Mouse (Mus musculus) limb, embryonic 13.5 days (tissue): ENCODE results near the gene Tesk1. TPM values are rescaled to one million over a fixed set of nuclear protein-coding genes. Genes with fewer than 3 reads are reported as not detected.

ENCODE experiments used
- ATAC-seq: fragments of 200-750 bp; cut with Nextera tagmentation; 2 replicates; pipeline ENCODE4 v1.8.0; 2017; ENCODE audit warnings: low read depth, moderate number of reproducible peaks, moderate TSS enrichment; ENCODE audit not compliant: low FRiP score
- H3K27ac ChIP-seq: fragments of 300-500 bp; sonication (generic); 2 replicates; pipeline ENCODE4 v1.5.1; 2015; ENCODE audit warnings: inconsistent platforms, mild to moderate bottlenecking, moderate library complexity
- H3K27me3 ChIP-seq: fragments of 300-500 bp; sonication (generic); 2 replicates; pipeline ENCODE4 v1.6.1; 2015; ENCODE audit warnings: mild to moderate bottlenecking, inconsistent platforms
- H3K36me3 ChIP-seq: fragments of 300-500 bp; sonication (generic); 2 replicates; pipeline ENCODE4 v1.6.1; 2015; ENCODE audit warnings: inconsistent platforms, mild to moderate bottlenecking, moderate library complexity
- H3K4me1 ChIP-seq: fragments of 300-500 bp; sonication (generic); 2 replicates; pipeline ENCODE4 v1.6.1; 2015; ENCODE audit warnings: inconsistent platforms
- H3K4me2 ChIP-seq: fragments of 300-500 bp; sonication (generic); replicated peaks from 2 replicates; pipeline ENCODE4 v1.6.1; 2015; ENCODE audit warnings: inconsistent platforms, mild to moderate bottlenecking, moderate library complexity
- H3K4me3 ChIP-seq: fragments of 300-500 bp; sonication (generic); 2 replicates; pipeline ENCODE4 v1.5.1; 2015; ENCODE audit warnings: moderate library complexity, mild to moderate bottlenecking, inconsistent platforms
- H3K9ac ChIP-seq: fragments of 300-500 bp; sonication (generic); 2 replicates; pipeline ENCODE4 v1.6.1; 2015; ENCODE audit warnings: mild to moderate bottlenecking, inconsistent platforms
- H3K9me3 ChIP-seq: fragments of 300-500 bp; sonication (generic); 2 replicates; pipeline ENCODE4 v1.6.1; 2016; ENCODE audit warnings: inconsistent platforms
- WGBS: fragments of 180-500 bp; shearing (Covaris S2); methylation state at CpG from one replicate; pipeline ENCODE4 v1.1.7; 2015; 5-methylcytosine and 5-hydroxymethylcytosine counted together
- polyA plus RNA-seq: library from polyadenylated mRNA; unstranded; fragments of >200 nt; fragmentation: Nextera tagmentation; extraction: Ambion mirVana; gene quantifications from 2 replicates; pipeline ENCODE4 v1.2.1, GENCODE M21; 2015

The Tesk1 gene
- polyA plus RNA-seq, 1 experiment from 2014 or later = 7.7 TPM

DNA sequence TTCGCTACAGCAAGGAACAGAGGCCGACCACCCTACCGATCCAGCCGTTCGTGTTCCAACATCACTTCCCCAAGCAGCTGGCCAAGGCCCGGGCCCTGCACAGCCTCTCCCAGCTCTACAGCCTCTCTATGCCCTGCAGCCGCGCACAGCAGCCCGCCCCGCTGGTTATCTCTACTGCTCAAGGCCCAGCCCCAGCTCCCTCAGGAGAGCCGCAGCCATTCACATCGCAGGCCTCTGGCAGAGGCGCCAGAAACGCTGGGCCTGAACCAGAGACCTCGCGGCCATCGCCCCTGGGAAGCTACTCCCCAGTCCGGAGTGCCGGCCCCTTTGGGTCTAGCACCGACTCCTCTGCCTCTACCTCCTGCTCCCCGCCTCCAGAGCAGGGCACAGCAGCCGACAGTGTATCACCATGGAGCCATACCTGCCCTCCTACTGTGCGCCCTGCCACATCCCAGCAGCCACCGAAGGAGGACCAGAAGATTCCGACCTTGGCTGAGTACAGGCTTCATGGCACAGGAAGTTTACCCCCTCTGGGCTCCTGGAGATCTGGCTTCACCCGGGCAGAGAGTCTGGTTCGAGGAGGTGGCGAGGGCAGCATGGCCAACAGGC is 20.0 kb upstream of the Tesk1 start:
- Histone ChIP-seq H3K36me3 (peaks cover 77% of the 10 kb centered on the region), H3K27me3 (peaks cover 51% of the 10 kb centered on the region), H3K9me3 (no peaks in the 10 kb centered on the region), H3K9ac (no peak overlapping the region), H3K27ac (no peak overlapping the region), H3K4me2 (no peak overlapping the region), H3K4me3 (no peak overlapping the region), H3K4me1 (peaks cover 29% of the 10 kb centered on the region)
- ATAC-seq = no peak
- 80% methylated on average over 28 of the region's 28 CpGs for WGBS

GRCm38 (mm10) chr4:43423267-43423934 is 18.3 kb upstream of the Tesk1 start:
- Histone ChIP-seq H3K27me3 (peaks cover 68% of the 10 kb centered on the region), H3K4me2 (no peak overlapping the region), H3K4me3 (no peak overlapping the region), H3K36me3 (peaks cover 63% of the 10 kb centered on the region), H3K27ac (no peak overlapping the region), H3K9ac (no peak overlapping the region), H3K4me1 (peaks cover 37% of the 10 kb centered on the region), H3K9me3 (no peaks in the 10 kb centered on the region)
- no peak for ATAC-seq
- WGBS = 90% methylated on average over 20 of the region's 20 CpGs

GRCm38 (mm10) chr4:43424072-43424471 is 17.7 kb upstream of the Tesk1 start:
- Histone ChIP-seq H3K4me3 (no peak overlapping the region), H3K36me3 (peaks cover 59% of the 10 kb centered on the region), H3K27ac (no peak overlapping the region), H3K4me1 (peaks cover 44% of the 10 kb centered on the region), H3K9me3 (no peaks in the 10 kb centered on the region), H3K4me2 (no peak overlapping the region), H3K27me3 (peaks cover 75% of the 10 kb centered on the region), H3K9ac (no peak overlapping the region)
- ATAC-seq = no peak
- WGBS = 79% methylated on average over 9 of the region's 9 CpGs

- Histone ChIP-seq H3K4me1 (peaks cover 38% of the 10 kb centered on the region), H3K27me3 (peaks cover 84% of the 10 kb centered on the region), H3K36me3 (peaks cover 58% of the 10 kb centered on the region), H3K4me3 (peak overlapping the region; percentile 15), H3K9me3 (no peaks in the 10 kb centered on the region), H3K9ac (peak overlapping the region; percentile 58), H3K27ac (no peak overlapping the region), H3K4me2 (peak overlapping the region; percentile 47)
- ATAC-seq = no peak
- WGBS = 21% methylated on average over 14 of the region's 14 CpGs
These were observed 16.5 kb upstream of the Tesk1 start for GRCm38 (mm10) chr4:43425197-43425596.

GRCm38 (mm10) chr4:43425648-43426380 is 15.9 kb upstream of the Tesk1 start:
- 0 out of 2 replicates have a peak, but pooled peaks have one; percentile 49 for ATAC-seq
- H3K4me1 ChIP-seq = peaks cover 38% of the 10 kb centered on the region
- peak overlapping the region; percentile 58 for H3K9ac ChIP-seq
- H3K36me3 ChIP-seq = peaks cover 58% of the 10 kb centered on the region
- peak overlapping the region; percentile 47 for H3K4me2 ChIP-seq
- H3K27ac ChIP-seq = no peak overlapping the region
- 15% methylated on average over 31 of the region's 31 CpGs for WGBS
- no peaks in the 10 kb centered on the region for H3K9me3 ChIP-seq
- H3K4me3 ChIP-seq = peak overlapping the region; percentile 15
- peaks cover 85% of the 10 kb centered on the region for H3K27me3 ChIP-seq

- H3K9ac ChIP-seq = no peak overlapping the region
- H3K4me3 ChIP-seq = no peak overlapping the region
- no peak for ATAC-seq
- H3K36me3 ChIP-seq = peaks cover 53% of the 10 kb centered on the region
- H3K4me2 ChIP-seq = no peak overlapping the region
- 46% methylated on average over 10 of the region's 10 CpGs for WGBS
- H3K4me1 ChIP-seq = peaks cover 38% of the 10 kb centered on the region
- no peak overlapping the region for H3K27ac ChIP-seq
- H3K27me3 ChIP-seq = peaks cover 85% of the 10 kb centered on the region
- no peaks in the 10 kb centered on the region for H3K9me3 ChIP-seq
These were observed 15.3 kb upstream of the Tesk1 start for GRCm38 (mm10) chr4:43426487-43426886.

DNA sequence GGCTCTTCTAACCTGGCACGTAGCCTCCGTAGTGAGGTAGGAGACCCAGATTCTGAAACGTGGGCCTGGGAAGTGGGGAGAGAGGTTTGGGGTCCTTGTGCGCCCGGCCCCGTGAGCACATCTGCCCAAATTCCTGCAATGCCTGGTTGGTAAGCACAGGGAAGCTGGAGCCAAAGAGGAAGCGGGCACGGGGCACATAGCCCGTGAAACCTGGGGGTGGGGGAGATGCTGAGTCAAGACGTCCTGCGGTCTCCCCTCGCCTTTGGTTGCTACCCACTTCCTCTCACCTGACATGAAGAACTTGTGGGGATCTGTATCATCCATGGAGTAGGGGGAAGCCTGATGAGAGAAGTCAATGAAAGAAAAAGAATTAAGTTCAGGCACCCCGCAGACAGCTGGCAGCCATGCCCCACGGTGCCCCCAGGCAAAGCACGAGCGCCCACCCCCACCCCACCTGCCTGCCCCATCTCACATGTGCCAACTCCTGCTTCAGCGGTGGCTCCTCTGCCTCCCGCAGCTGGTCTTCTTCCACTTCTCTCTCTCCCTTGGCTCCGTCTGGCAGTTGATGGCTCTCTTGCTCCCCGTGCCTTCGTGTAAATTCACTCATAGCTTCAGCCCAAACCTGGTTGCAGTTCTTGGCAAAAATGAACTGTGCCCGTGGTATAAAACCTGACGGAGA is 14.1 kb upstream of the Tesk1 start:
- Histone ChIP-seq H3K4me2 (peak overlapping the region; percentile 31), H3K4me3 (peak overlapping the region; percentile 15; the same call in 1 of the 2 replicates), H3K36me3 (peaks cover 41% of the 10 kb centered on the region), H3K9me3 (no peaks in the 10 kb centered on the region), H3K27ac (no peak overlapping the region), H3K9ac (peak overlapping the region; percentile 35; the same call in 1 of the 2 replicates), H3K4me1 (peaks cover 38% of the 10 kb centered on the region), H3K27me3 (peaks cover 74% of the 10 kb centered on the region)
- WGBS = 21% methylated on average over 22 of the region's 23 CpGs
- no peak for ATAC-seq

GRCm38 (mm10) chr4:43428180-43428861 is 13.4 kb upstream of the Tesk1 start:
- no peak for ATAC-seq
- Histone ChIP-seq H3K4me1 (peaks cover 38% of the 10 kb centered on the region), H3K9me3 (no peaks in the 10 kb centered on the region), H3K36me3 (peaks cover 35% of the 10 kb centered on the region), H3K27ac (no peak overlapping the region), H3K9ac (peak overlapping the region; percentile 40; the same call in 1 of the 2 replicates), H3K4me3 (no peak overlapping the region), H3K27me3 (peaks cover 68% of the 10 kb centered on the region), H3K4me2 (no peak overlapping the region)
- WGBS = 35% methylated on average over 16 of the region's 16 CpGs

GRCm38 (mm10) chr4:43428946-43429345 is 12.8 kb upstream of the Tesk1 start, which contains the start of gene Fam166b:
Fam166b (minus strand) TSS chr4:43429134.
- H3K27ac ChIP-seq = no peak within 1 kb of the TSS
- 7% methylated on average over 10 of the region's 10 CpGs for WGBS
- peaks cover 38% of the 10 kb centered on the region for H3K4me1 ChIP-seq
- H3K4me2 ChIP-seq = peak within 1 kb of the TSS; percentile 28; the same call in 1 of the 2 replicates
- peak within 1 kb of the TSS; percentile 40; the same call in 1 of the 2 replicates for H3K9ac ChIP-seq
- H3K27me3 ChIP-seq = peaks cover 62% of the 10 kb centered on the region
- peaks cover 28% of the 10 kb centered on the region for H3K36me3 ChIP-seq
- ATAC-seq = no peak
- H3K4me3 ChIP-seq = no peak within 1 kb of the TSS
- H3K9me3 ChIP-seq = no peaks in the 10 kb centered on the region

DNA sequence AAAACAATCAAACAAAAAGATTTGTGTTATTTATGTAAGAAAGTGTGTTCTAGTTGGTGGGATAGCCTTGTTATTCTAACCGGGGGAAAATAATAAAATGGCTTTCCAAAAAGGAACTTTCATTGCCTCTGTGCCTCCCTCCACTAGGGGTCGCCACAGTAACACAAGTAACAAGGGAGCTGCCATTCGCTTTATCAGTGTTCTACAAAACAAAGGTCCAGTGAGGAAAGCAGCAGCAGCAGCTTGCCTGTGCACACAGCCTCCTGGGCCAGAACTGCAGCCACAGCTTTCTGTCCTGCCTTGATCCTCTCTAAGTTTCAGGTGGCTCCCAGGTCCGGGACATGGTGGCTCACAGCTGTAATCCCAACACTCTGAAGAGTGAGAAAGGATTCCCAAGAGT is 10.0 kb upstream of the Tesk1 start:
- Histone ChIP-seq H3K4me3 (no peak overlapping the region), H3K27me3 (peaks cover 34% of the 10 kb centered on the region), H3K27ac (peak overlapping the region; percentile 72; the same call in 1 of the 2 replicates), H3K9ac (no peak overlapping the region; the same call in 1 of the 2 replicates), H3K36me3 (peaks cover under 1% of the 10 kb centered on the region), H3K4me1 (peaks cover 21% of the 10 kb centered on the region), H3K9me3 (no peaks in the 10 kb centered on the region), H3K4me2 (no peak overlapping the region)
- 5% methylated on average over 4 of the region's 4 CpGs for WGBS
- ATAC-seq = 0 out of 2 replicates have a peak, but pooled peaks have one; percentile 26

DNA sequence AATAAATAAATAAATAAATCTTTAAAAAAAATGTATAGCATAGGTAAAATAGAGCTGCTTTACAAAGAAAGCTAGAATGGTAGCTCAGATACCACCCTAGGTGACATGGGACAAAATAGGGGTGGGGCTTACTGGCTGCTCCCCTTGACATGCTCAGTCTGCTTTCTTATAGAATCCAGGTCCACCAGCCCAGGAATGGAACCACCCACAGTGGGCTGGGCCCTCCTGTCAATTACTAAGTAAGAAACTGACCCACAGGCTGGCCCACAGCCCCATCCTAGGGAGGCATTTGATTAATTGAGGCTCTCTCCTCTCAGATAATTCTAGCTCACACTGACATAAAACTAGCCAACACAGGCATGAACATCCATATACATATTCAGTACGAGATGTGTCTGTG is 8.9 kb upstream of the Tesk1 start:
- Histone ChIP-seq H3K9me3 (no peaks in the 10 kb centered on the region), H3K4me1 (peaks cover 11% of the 10 kb centered on the region), H3K36me3 (no peaks in the 10 kb centered on the region), H3K27me3 (peaks cover 23% of the 10 kb centered on the region), H3K4me2 (no peak overlapping the region), H3K9ac (no peak overlapping the region), H3K4me3 (no peak overlapping the region), H3K27ac (no peak overlapping the region)
- 88% methylated on average over 1 of the region's 1 CpGs for WGBS
- ATAC-seq = no peak
